Mouse (Mus musculus) B cell, adult (primary cell): ENCODE measurements around the gene Lrmda. TPM values are rescaled to one million over a fixed set of nuclear protein-coding genes. Genes with fewer than 3 reads are reported as not detected.

Experiments used
- total RNA-seq: library from RNA; stranded (reverse); gene quantifications from 4 replicates; pipeline ENCODE4 v1.2.4, GENCODE M21; 2023; ENCODE audit not compliant: inconsistent age

Gene Lrmda
- total RNA-seq: 1.2 to 3.3 TPM (median 2.2 TPM) in 4 replicates

GRCm38 (mm10) chr14:22019252-22019948 lies at the start of gene Lrmda:
TSS of gene Lrmda (plus strand) at chr14:22019712.

GRCm38 (mm10) chr14:21989291-21989913 lies 30.1 kb upstream of the Lrmda start, which contains the start of gene Zfp503:
TSS of gene Zfp503 (minus strand) at chr14:21989601.

Other genes with a start within 250 kb of the Lrmda start
- gene Vdac2, start 194.5 kb upstream of the Lrmda start, total RNA-seq: 121 to 138 TPM (median 132 TPM) in 4 replicates
- 8.4 to 12.6 TPM (median 10.6 TPM) in 4 replicates for gene Comtd1, start 170.7 kb upstream of the Lrmda start, total RNA-seq
- 0.57 to 0.86 TPM (median 0.62 TPM) in 4 replicates for gene Zfp503, start 30.1 kb upstream of the Lrmda start, total RNA-seq